Mouse (Mus musculus): ENCODE results near the gene Cib1. TPM values are rescaled to one million over a fixed set of nuclear protein-coding genes. Genes with fewer than 3 reads are reported as not detected.
A peak's percentile ranks its signal among the peaks of the same experiment; 100 is the strongest.

Gene Cib1
- polyA plus RNA-seq, 1 experiment from 2014 or later, result 69.9 TPM

GRCm38 (mm10) chr7:80260625-80261371, 28.2 kb upstream of the Cib1 start, which contains the start of gene Ngrn:
Ngrn (plus strand) TSS chr7:80261215.
- Histone ChIP-seq H3K27me3 (peaks cover 33% of the 10 kb centered on the region), H3K27ac (peak within 1 kb of the TSS; percentile 83), H3K4me3 (peak within 1 kb of the TSS; percentile 89), H3K4me1 (peaks cover 13% of the 10 kb centered on the region), H3K9me3 (no peaks in the 10 kb centered on the region), H3K4me2 (peak within 1 kb of the TSS; percentile 86), H3K36me3 (peaks cover 25% of the 10 kb centered on the region), H3K9ac (peak within 1 kb of the TSS; percentile 91)
- ATAC-seq (ENCODE audit: insufficient number of reproducible peaks, insufficient read depth, low FRiP score, low TSS enrichment, low read depth), result peak; percentile 69
- 26% methylated on average over 40 of the region's 40 CpGs for WGBS

- Histone ChIP-seq H3K4me1 (peaks cover 13% of the 10 kb centered on the region), H3K9me3 (no peaks in the 10 kb centered on the region), H3K27me3 (peaks cover 48% of the 10 kb centered on the region), H3K4me3 (no peak overlapping the region), H3K4me2 (no peak overlapping the region), H3K36me3 (no peaks in the 10 kb centered on the region), H3K9ac (no peak overlapping the region), H3K27ac (no peak overlapping the region)
- 59% methylated on average over 2 of the region's 2 CpGs for WGBS
- ATAC-seq (ENCODE audit: insufficient number of reproducible peaks, insufficient read depth, low FRiP score, low TSS enrichment, low read depth), result no peak
These were observed 25.1 kb upstream of the Cib1 start for GRCm38 (mm10) chr7:80257706-80258105.

- Histone ChIP-seq H3K9ac (no peak overlapping the region), H3K27ac (no peak overlapping the region), H3K27me3 (peaks cover 48% of the 10 kb centered on the region), H3K4me1 (peaks cover 5% of the 10 kb centered on the region; the same call in 1 of the 2 replicates), H3K4me2 (no peak overlapping the region), H3K4me3 (no peak overlapping the region), H3K36me3 (no peaks in the 10 kb centered on the region), H3K9me3 (no peaks in the 10 kb centered on the region)
- 79% methylated on average over 2 of the region's 2 CpGs for WGBS
- no peak for ATAC-seq (ENCODE audit: insufficient number of reproducible peaks, insufficient read depth, low FRiP score, low TSS enrichment, low read depth)
These were observed 23.4 kb upstream of the Cib1 start for GRCm38 (mm10) chr7:80255981-80256380.

GRCm38 (mm10) chr7:80252886-80253285, 20.3 kb upstream of the Cib1 start:
- H3K27me3 ChIP-seq, result peaks cover 26% of the 10 kb centered on the region
- WGBS, result 86% methylated on average over 11 of the region's 11 CpGs
- H3K36me3 ChIP-seq, result no peaks in the 10 kb centered on the region
- no peaks in the 10 kb centered on the region for H3K9me3 ChIP-seq
- H3K4me1 ChIP-seq, result no peaks in the 10 kb centered on the region
- no peak overlapping the region for H3K9ac ChIP-seq
- ATAC-seq (ENCODE audit: insufficient number of reproducible peaks, insufficient read depth, low FRiP score, low TSS enrichment, low read depth), result no peak
- no peak overlapping the region for H3K4me2 ChIP-seq
- no peak overlapping the region for H3K27ac ChIP-seq
- no peak overlapping the region for H3K4me3 ChIP-seq

GRCm38 (mm10) chr7:80252437-80252836, 19.8 kb upstream of the Cib1 start:
- Histone ChIP-seq H3K9me3 (no peaks in the 10 kb centered on the region), H3K4me1 (no peaks in the 10 kb centered on the region), H3K4me3 (no peak overlapping the region), H3K27me3 (peaks cover 21% of the 10 kb centered on the region), H3K4me2 (no peak overlapping the region), H3K27ac (no peak overlapping the region), H3K9ac (no peak overlapping the region), H3K36me3 (no peaks in the 10 kb centered on the region)
- ATAC-seq (ENCODE audit: insufficient number of reproducible peaks, insufficient read depth, low FRiP score, low TSS enrichment, low read depth), result no peak
- WGBS, result 84% methylated on average over 7 of the region's 7 CpGs

GRCm38 (mm10) chr7:80246859-80247258, 14.2 kb upstream of the Cib1 start:
- Histone ChIP-seq H3K27me3 (no peaks in the 10 kb centered on the region), H3K4me1 (no peaks in the 10 kb centered on the region), H3K9ac (peak overlapping the region; percentile 78; the same call in 1 of the 2 replicates), H3K9me3 (peaks cover 3% of the 10 kb centered on the region; the same call in 1 of the 2 replicates), H3K36me3 (no peaks in the 10 kb centered on the region; the same call in 1 of the 2 replicates), H3K4me2 (peak overlapping the region; percentile 66), H3K4me3 (peak overlapping the region; percentile 65), H3K27ac (no peak overlapping the region)
- 66% methylated on average over 7 of the region's 7 CpGs for WGBS
- no peak for ATAC-seq (ENCODE audit: insufficient number of reproducible peaks, insufficient read depth, low FRiP score, low TSS enrichment, low read depth)

GRCm38 (mm10) chr7:80246148-80246721, 13.6 kb upstream of the Cib1 start, which contains the start of gene Ttll13:
Ttll13 (plus strand) TSS chr7:80246376.
- under 1% methylated on average over 48 of the region's 48 CpGs for WGBS
- H3K4me1 ChIP-seq, result no peaks in the 10 kb centered on the region
- peaks cover 5% of the 10 kb centered on the region; the same call in 1 of the 2 replicates for H3K36me3 ChIP-seq
- no peaks in the 10 kb centered on the region for H3K27me3 ChIP-seq
- peak within 1 kb of the TSS; percentile 78 for H3K9ac ChIP-seq
- peak; percentile 94 for ATAC-seq (ENCODE audit: insufficient number of reproducible peaks, insufficient read depth, low FRiP score, low TSS enrichment, low read depth)
- peak within 1 kb of the TSS; percentile 65 for H3K4me3 ChIP-seq
- peak within 1 kb of the TSS; percentile 60 for H3K27ac ChIP-seq
- H3K4me2 ChIP-seq, result peak within 1 kb of the TSS; percentile 66
- peaks cover 3% of the 10 kb centered on the region; the same call in 1 of the 2 replicates for H3K9me3 ChIP-seq

GRCm38 (mm10) chr7:80244851-80245250, 12.2 kb upstream of the Cib1 start:
- Histone ChIP-seq H3K27ac (no peak overlapping the region), H3K4me3 (no peak overlapping the region), H3K9ac (no peak overlapping the region), H3K36me3 (peaks cover 14% of the 10 kb centered on the region), H3K9me3 (peaks cover 3% of the 10 kb centered on the region; the same call in 1 of the 2 replicates), H3K4me1 (no peaks in the 10 kb centered on the region), H3K27me3 (no peaks in the 10 kb centered on the region), H3K4me2 (no peak overlapping the region)
- no peak for ATAC-seq (ENCODE audit: insufficient number of reproducible peaks, insufficient read depth, low FRiP score, low TSS enrichment, low read depth)
- 91% methylated on average over 4 of the region's 4 CpGs for WGBS

GRCm38 (mm10) chr7:80241661-80242060, 9.0 kb upstream of the Cib1 start:
- 84% methylated on average over 4 of the region's 4 CpGs for WGBS
- ATAC-seq (ENCODE audit: insufficient number of reproducible peaks, insufficient read depth, low FRiP score, low TSS enrichment, low read depth), result no peak
- no peak overlapping the region for H3K9ac ChIP-seq
- no peaks in the 10 kb centered on the region for H3K4me1 ChIP-seq
- H3K4me2 ChIP-seq, result no peak overlapping the region
- H3K9me3 ChIP-seq, result peaks cover 3% of the 10 kb centered on the region; the same call in 1 of the 2 replicates
- H3K36me3 ChIP-seq, result peaks cover 30% of the 10 kb centered on the region
- H3K27ac ChIP-seq, result no peak overlapping the region
- no peaks in the 10 kb centered on the region for H3K27me3 ChIP-seq
- H3K4me3 ChIP-seq, result no peak overlapping the region

- WGBS, result 89% methylated on average over 10 of the region's 10 CpGs
- H3K27ac ChIP-seq, result no peak overlapping the region
- ATAC-seq (ENCODE audit: insufficient number of reproducible peaks, insufficient read depth, low FRiP score, low TSS enrichment, low read depth), result no peak
These were observed 5.9 kb upstream of the Cib1 start for GRCm38 (mm10) chr7:80238542-80238941.

GRCm38 (mm10) chr7:80233799-80234198, 1.2 kb upstream of the Cib1 start:
- WGBS, result 77% methylated on average over 9 of the region's 9 CpGs

More at GRCm38 (mm10) chr7:80238542-80238941, 5.9 kb upstream of the Cib1 start:
- Histone ChIP-seq H3K4me2 (no peak overlapping the region), H3K9me3 (no peaks in the 10 kb centered on the region), H3K27me3 (no peaks in the 10 kb centered on the region), H3K4me1 (peaks cover 13% of the 10 kb centered on the region), H3K4me3 (no peak overlapping the region), H3K36me3 (peaks cover 30% of the 10 kb centered on the region), H3K9ac (no peak overlapping the region)

More at GRCm38 (mm10) chr7:80233799-80234198, 1.2 kb upstream of the Cib1 start:
- Histone ChIP-seq H3K9me3 (no peaks in the 10 kb centered on the region), H3K9ac (peak overlapping the region; percentile 22; the same call in 1 of the 2 replicates), H3K4me2 (peak overlapping the region; percentile 87), H3K27me3 (0 out of 2 replicates have a peak, but pooled peaks cover 4% of the 10 kb centered on the region), H3K4me1 (peaks cover 25% of the 10 kb centered on the region), H3K27ac (no peak overlapping the region), H3K36me3 (peaks cover 8% of the 10 kb centered on the region), H3K4me3 (peak overlapping the region; percentile 72; the same call in 1 of the 2 replicates)
- no peak for ATAC-seq (ENCODE audit: insufficient number of reproducible peaks, insufficient read depth, low FRiP score, low TSS enrichment, low read depth)
